Comparison of ENCODE assay signal across 19 mouse cellular contexts in the genomic region with DNA sequence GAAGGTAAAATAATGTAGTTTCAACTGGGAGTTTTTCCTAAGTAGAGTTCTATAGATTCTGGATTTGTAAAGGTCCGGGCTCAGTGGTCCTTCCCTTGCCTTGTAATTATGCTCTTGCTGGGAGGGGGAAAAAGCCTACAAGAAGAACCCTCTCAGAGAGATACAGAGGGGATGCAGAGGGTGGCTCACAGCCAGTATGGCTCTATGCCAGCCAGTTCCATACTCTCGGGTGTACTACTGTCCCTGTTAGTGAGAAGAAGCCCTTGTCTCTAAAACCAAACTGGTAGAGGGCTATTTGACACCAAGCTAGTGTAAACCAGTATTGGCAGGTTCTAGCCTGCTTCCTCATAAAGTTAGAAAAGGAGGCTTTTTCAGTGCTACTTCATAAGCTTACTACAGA. TPM values are rescaled to one million over a fixed set of nuclear protein-coding genes. Genes with fewer than 3 reads are reported as not detected.
"Had no signal": no experiment of that assay in that cellular context is flagged by ENCODE, and none has a peak within 500 bp of the region (broad histone marks: within the 10 kb centered on the region; RNA-seq: fewer than 3 reads in every experiment).

No protein-coding gene starts in this region.

- DNase-seq: kidney, adult 11 months; kidney, adult 8-10 months; kidney, postnatal 10 days; kidney, postnatal 36 days; layer of hippocampus, postnatal 36 days; liver; lung, adult 18-20 months; lung, postnatal 4 days; thymus, adult 18-20 months; thymus, postnatal 36 days had no signal

- H3K27ac ChIP-seq: kidney, embryonic 15.5 days; limb, embryonic 10.5 days; limb, embryonic 13.5 days; liver, embryonic 12.5 days; liver, embryonic 15.5 days; midbrain, embryonic 12.5 days; neural tube, embryonic 13.5 days had no signal

- H3K4me2 ChIP-seq: kidney, embryonic 15.5 days; limb, embryonic 13.5 days; liver, embryonic 12.5 days; liver, embryonic 15.5 days; midbrain, embryonic 12.5 days; neural tube, embryonic 13.5 days had no signal

- H3K4me3 ChIP-seq: kidney, embryonic 15.5 days; limb, embryonic 10.5 days; limb, embryonic 13.5 days; liver, embryonic 12.5 days; liver, embryonic 15.5 days; midbrain, embryonic 12.5 days; neural tube, embryonic 13.5 days had no signal

- H3K4me1 ChIP-seq: kidney, embryonic 15.5 days; liver, embryonic 12.5 days; liver, embryonic 15.5 days; midbrain, embryonic 12.5 days; neural tube, embryonic 13.5 days had no signal

- ATAC-seq: liver, embryonic 12.5 days; lung, postnatal 0 days had no signal

- H3K27me3 ChIP-seq: limb, embryonic 13.5 days; liver, embryonic 12.5 days; liver, embryonic 15.5 days; neural tube, embryonic 13.5 days had no signal

- H3K36me3 ChIP-seq: kidney, embryonic 15.5 days; limb, embryonic 10.5 days; limb, embryonic 13.5 days; liver, embryonic 12.5 days; liver, embryonic 15.5 days; midbrain, embryonic 12.5 days; neural tube, embryonic 13.5 days had no signal

- H3K9me3 ChIP-seq: kidney, embryonic 15.5 days; limb, embryonic 10.5 days; liver, embryonic 12.5 days; liver, embryonic 15.5 days; midbrain, embryonic 12.5 days; neural tube, embryonic 13.5 days had no signal

- H3K9ac ChIP-seq: kidney, embryonic 15.5 days; limb, embryonic 13.5 days; liver, embryonic 12.5 days; liver, embryonic 15.5 days; midbrain, embryonic 12.5 days; neural tube, embryonic 13.5 days had no signal

RNA-seq across cellular contexts. Expression of gene Col25a1, which starts 48.0 kb away (rescaled TPM):
- total RNA-seq: megakaryocyte-erythroid progenitor cell, adult 5-6 weeks had no signal
